Mouse (Mus musculus) erythroblast, embryonic 14.5 days (primary cell): Measurements from ENCODE around the gene Sgcb. TPM values are rescaled to one million over a fixed set of nuclear protein-coding genes. Genes with fewer than 3 reads are reported as not detected.
A peak's percentile ranks its signal among the peaks of the same experiment; 100 is the strongest.

Experiments
- H3K27me3 ChIP-seq: 2 replicates; pipeline ENCODE4 v1.6.1; 2012; ENCODE audit warnings: inconsistent platforms; ENCODE audit not compliant: control insufficient read depth
- H3K36me3 ChIP-seq: 2 replicates; pipeline ENCODE4 v1.6.1; 2012; ENCODE audit warnings: mild to moderate bottlenecking, inconsistent platforms; ENCODE audit not compliant: control insufficient read depth
- H3K4me1 ChIP-seq: 2 replicates; pipeline ENCODE4 v1.6.1; 2012; ENCODE audit warnings: inconsistent platforms; ENCODE audit not compliant: control insufficient read depth
- H3K4me3 ChIP-seq: replicated peaks from 2 replicates; pipeline ENCODE3; 2012; ENCODE audit warnings: moderate library complexity, mild to moderate bottlenecking, inconsistent platforms
- H3K9me3 ChIP-seq: 2 replicates; pipeline ENCODE4 v1.6.1; 2012; ENCODE audit warnings: low read length, inconsistent platforms, mixed read lengths; ENCODE audit not compliant: control insufficient read depth
- GATA1 ChIP-seq: IDR thresholded peaks from 2 replicates; pipeline ENCODE4 v1.6.1; 2012; ENCODE audit warnings: low read length, inconsistent platforms, mixed read lengths
- TAL1 ChIP-seq: IDR thresholded peaks from 3 replicates; pipeline ENCODE4 v1.6.1; 2012; ENCODE audit warnings: low read length, inconsistent platforms, mixed read lengths
- polyA plus RNA-seq: library from polyadenylated mRNA; stranded (reverse); fragments of >175 nt; gene quantifications from 2 replicates; pipeline ENCODE4 v1.2.3, GENCODE M21; 2012

Sgcb gene
- polyA plus RNA-seq, 1 experiment = not detected

- Histone ChIP-seq H3K9me3 (no peaks in the 10 kb centered on the region), H3K27me3 (no peaks in the 10 kb centered on the region), H3K4me1 (no peaks in the 10 kb centered on the region), H3K4me3 (no peak overlapping the region), H3K36me3 (no peaks in the 10 kb centered on the region)
- TF ChIP-seq GATA1 (no peak), TAL1 (no peak)
These were observed 29.0 kb upstream of the Sgcb start for GRCm38 (mm10) chr5:73676626-73677025.

- TF ChIP-seq GATA1 (no peak), TAL1 (no peak)
- Histone ChIP-seq H3K4me1 (no peaks in the 10 kb centered on the region), H3K27me3 (no peaks in the 10 kb centered on the region), H3K9me3 (no peaks in the 10 kb centered on the region), H3K4me3 (no peak overlapping the region), H3K36me3 (no peaks in the 10 kb centered on the region)
These were observed 28.0 kb upstream of the Sgcb start for GRCm38 (mm10) chr5:73675604-73676003.

- no peaks in the 10 kb centered on the region for H3K9me3 ChIP-seq
- H3K27me3 ChIP-seq = peaks cover 4% of the 10 kb centered on the region
- H3K36me3 ChIP-seq = no peaks in the 10 kb centered on the region
- TF ChIP-seq TAL1 (no peak), GATA1 (no peak)
- H3K4me3 ChIP-seq = no peak overlapping the region
- no peaks in the 10 kb centered on the region for H3K4me1 ChIP-seq
These were observed 21.8 kb upstream of the Sgcb start for GRCm38 (mm10) chr5:73669386-73669785.

- no peaks in the 10 kb centered on the region for H3K36me3 ChIP-seq
- no peak for TF ChIP-seq TAL1
- no peak for TF ChIP-seq GATA1
- H3K4me3 ChIP-seq = no peak overlapping the region
- H3K4me1 ChIP-seq = no peaks in the 10 kb centered on the region
- H3K9me3 ChIP-seq = no peaks in the 10 kb centered on the region
- H3K27me3 ChIP-seq = peaks cover 4% of the 10 kb centered on the region
These were observed 20.3 kb upstream of the Sgcb start for GRCm38 (mm10) chr5:73667877-73668276.

GRCm38 (mm10) chr5:73666695-73667094 is 19.1 kb upstream of the Sgcb start:
- Histone ChIP-seq H3K4me1 (no peaks in the 10 kb centered on the region), H3K9me3 (no peaks in the 10 kb centered on the region), H3K4me3 (no peak overlapping the region), H3K27me3 (peaks cover 4% of the 10 kb centered on the region), H3K36me3 (no peaks in the 10 kb centered on the region)
- TF ChIP-seq GATA1 (no peak), TAL1 (no peak)

GRCm38 (mm10) chr5:73651855-73652201 is 4.2 kb upstream of the Sgcb start:
- no peak for TF ChIP-seq TAL1
- no peak for TF ChIP-seq GATA1
- Histone ChIP-seq H3K36me3 (no peaks in the 10 kb centered on the region), H3K9me3 (peaks cover 4% of the 10 kb centered on the region; the same call in 1 of the 2 replicates), H3K4me1 (peaks cover 8% of the 10 kb centered on the region), H3K27me3 (peaks cover 82% of the 10 kb centered on the region), H3K4me3 (no peak overlapping the region)

- TF ChIP-seq GATA1 = no peak
- no peak for TF ChIP-seq TAL1
- peaks cover 4% of the 10 kb centered on the region; the same call in 1 of the 2 replicates for H3K9me3 ChIP-seq
- H3K4me1 ChIP-seq = peaks cover 8% of the 10 kb centered on the region
- H3K27me3 ChIP-seq = peaks cover 88% of the 10 kb centered on the region
- H3K4me3 ChIP-seq = peak within 1 kb of the TSS; percentile 12
- H3K36me3 ChIP-seq = no peaks in the 10 kb centered on the region
These were observed 3.7 kb upstream of the Sgcb start, which contains the start of gene Spata18 for GRCm38 (mm10) chr5:73651061-73651854. Spata18 (plus strand) TSS chr5:73651379.

GRCm38 (mm10) chr5:73650365-73650964 is 2.9 kb upstream of the Sgcb start:
- peaks cover 4% of the 10 kb centered on the region; the same call in 1 of the 2 replicates for H3K9me3 ChIP-seq
- H3K4me1 ChIP-seq = peaks cover 8% of the 10 kb centered on the region
- peak overlapping the region; percentile 12 for H3K4me3 ChIP-seq
- peaks cover 95% of the 10 kb centered on the region for H3K27me3 ChIP-seq
- TF ChIP-seq TAL1 = no peak
- TF ChIP-seq GATA1 = no peak
- no peaks in the 10 kb centered on the region for H3K36me3 ChIP-seq

- no peak overlapping the region for H3K4me3 ChIP-seq
- TF ChIP-seq TAL1 (no peak), GATA1 (no peak)
- peaks cover 19% of the 10 kb centered on the region for H3K27me3 ChIP-seq
- no peaks in the 10 kb centered on the region; the same call in 1 of the 2 replicates for H3K9me3 ChIP-seq
- no peaks in the 10 kb centered on the region for H3K36me3 ChIP-seq
- H3K4me1 ChIP-seq = peaks cover under 1% of the 10 kb centered on the region
These were observed 5.5 kb downstream of the Sgcb start for GRCm38 (mm10) chr5:73642091-73642490.
